Mouse (Mus musculus) kidney, postnatal 10 days (tissue): ENCODE measurements at regions not wholly inside any gene's neighbourhood (a gene's known extent, or its start where the extent isn't known, plus 50 kb on each side); places are given as distances from the start of the nearest gene placed in this dataset.
"Not testable (repeated sequence)": the region's sequence is repeated elsewhere in the genome, so short reads cannot be mapped to it uniquely, and the experiment has no call there.

Experiments used
- DNase-seq: peaks from one replicate; pipeline ENCODE4 v3.0.0; 2021; ENCODE audit warnings: mixed read lengths

DNA sequence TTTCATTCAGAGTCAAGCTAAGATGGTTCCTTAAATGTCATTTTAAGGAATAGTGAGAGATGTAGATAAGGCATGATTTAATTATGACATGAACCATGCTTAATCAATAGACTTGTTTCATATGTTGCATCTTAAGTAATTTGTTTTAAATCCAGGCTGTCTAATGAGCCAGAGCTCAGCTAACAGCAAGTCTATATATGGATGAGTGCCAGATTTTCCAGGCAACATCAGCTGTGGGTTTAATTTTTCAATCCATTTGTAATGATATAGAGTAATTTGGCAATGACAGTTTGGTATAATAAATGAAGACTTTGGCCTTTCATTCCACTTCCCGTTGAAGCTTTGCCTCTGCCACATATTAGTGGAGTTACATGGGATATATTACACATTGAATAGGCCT lies 677.3 kb upstream of the Sorcs1 start:
- no peak for DNase-seq

DNA sequence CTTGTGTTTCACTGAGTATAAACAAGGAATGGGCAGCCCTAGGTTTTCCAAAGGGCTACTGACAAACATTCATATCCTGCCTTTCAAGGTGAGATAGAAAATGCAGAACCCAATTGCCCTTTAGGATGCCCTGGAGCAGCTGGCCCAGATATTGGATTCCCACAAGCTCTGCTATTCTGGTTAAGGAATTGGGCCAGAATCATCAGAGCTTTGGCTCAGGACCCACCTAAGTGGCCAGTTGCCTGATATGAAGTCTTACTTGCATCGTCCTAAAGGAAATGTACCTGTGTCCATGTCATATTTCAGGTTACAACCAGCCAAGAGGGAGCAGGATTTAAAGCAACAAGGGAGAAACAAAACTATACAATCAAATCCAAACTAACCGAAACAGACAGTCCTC lies 662.0 kb upstream of the Sorcs1 start:
- DNase-seq = no peak

DNA sequence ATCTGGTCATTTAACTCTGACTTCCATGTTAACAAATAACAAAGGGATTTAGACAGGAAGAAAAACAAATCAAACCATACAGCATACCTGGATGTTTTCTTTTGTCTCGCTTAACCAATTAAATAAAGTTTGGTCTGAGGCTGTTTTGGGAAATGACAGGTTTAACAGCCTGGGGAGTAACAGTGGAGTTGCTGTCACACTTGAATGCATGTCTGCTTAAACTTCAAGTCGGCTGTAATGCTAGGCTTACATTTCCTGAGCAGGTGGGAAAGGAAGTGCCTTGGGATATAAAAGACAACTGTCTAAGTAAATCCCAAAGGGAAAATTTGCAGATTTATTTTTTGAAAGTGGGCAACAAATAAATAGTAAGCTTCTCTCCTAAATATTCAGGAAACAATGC lies 651.6 kb upstream of the Sorcs1 start:
- DNase-seq = no peak

DNA sequence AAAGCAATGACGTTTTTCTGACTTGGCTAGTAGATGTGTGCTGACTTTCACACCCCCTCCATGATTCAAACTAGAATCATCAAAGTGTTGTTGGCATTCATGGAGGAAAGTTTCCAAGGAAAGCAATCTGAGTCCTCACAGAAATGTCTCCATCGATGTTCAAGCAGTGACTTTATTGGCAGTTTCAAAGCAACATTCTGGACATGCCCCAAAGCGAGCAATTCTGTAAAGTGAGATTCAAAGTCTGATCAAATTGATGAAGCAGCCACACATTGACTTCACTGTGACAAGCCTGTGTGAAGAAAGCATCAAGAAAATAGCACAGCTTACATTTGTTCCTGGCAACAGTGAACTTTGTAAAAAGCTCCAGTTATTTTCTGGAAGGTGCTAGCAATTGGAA lies 625.3 kb upstream of the Sorcs1 start:
- no peak for DNase-seq

DNA sequence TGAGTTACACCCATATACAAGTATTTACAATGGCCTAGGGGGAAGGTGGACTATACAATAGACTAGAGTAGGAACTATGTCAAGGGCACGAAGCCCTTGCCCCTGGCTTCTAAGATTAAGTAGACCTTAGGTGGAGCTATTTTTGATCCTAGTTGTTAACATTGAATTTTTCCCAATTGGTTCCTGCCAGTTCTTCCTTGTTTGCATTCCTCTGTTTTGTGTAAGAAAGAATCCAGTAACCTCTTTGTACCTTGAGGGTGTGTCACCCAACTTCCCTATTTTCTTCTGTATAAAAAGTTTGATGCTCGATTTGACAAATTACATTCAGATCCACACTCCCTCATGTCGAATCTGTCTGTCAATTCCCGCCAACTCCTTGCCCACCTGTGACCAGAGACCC lies 618.2 kb upstream of the Sorcs1 start:
- DNase-seq = not testable (repeated sequence)

DNA sequence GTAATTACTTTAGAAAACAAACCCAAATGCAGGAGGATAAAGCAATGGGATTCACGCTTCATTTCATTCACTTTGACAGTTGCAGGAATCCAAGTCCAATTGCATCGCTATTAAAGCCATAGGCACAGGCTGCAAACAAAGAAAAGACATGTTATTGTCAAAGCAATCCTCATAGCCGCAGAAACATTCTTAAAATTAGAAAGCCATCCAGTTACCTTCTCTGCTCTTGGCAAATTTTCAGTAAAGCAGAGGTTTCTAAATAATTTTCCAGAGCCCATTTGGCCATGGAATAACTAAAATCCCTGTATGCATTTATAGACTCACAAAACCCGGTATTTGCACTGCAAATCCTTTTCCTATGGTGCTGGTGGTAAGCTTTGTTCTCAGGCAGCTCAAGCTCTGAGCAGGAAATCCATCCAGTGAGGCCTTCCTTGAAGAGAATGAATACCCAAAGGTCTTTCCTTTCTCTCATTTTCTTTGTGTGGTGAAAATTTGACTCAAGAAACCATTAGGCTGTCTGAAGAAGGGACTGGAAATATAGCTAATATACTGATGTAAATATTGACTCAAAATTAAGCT lies 590.6 kb upstream of the Sorcs1 start:
- no peak for DNase-seq

DNA sequence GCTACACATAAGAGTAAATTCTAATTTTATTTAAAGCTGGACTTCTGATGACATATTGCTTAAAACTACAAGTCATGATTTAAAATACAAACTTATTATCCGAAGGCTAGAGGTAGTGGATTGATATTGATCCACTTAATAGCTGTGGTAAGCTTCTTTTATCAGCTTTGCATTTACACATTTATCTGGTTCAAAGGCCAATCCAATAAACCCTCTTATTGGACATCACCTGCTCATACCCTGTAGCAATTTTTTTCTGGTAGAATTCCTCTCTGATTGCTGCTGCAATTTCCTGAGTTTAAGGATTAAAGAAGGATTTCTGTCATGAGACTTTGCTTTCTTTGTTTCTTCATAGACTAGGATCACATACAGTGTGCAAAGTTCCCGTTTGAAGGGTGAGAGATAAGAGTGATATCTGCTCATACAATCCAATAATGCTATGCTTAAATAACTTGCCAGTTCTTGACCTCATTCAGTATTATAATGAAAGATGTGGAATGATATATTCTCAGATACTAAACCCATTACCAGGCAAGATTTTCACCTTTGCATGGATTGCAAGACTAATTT lies 561.9 kb upstream of the Sorcs1 start:
- DNase-seq = no peak

DNA sequence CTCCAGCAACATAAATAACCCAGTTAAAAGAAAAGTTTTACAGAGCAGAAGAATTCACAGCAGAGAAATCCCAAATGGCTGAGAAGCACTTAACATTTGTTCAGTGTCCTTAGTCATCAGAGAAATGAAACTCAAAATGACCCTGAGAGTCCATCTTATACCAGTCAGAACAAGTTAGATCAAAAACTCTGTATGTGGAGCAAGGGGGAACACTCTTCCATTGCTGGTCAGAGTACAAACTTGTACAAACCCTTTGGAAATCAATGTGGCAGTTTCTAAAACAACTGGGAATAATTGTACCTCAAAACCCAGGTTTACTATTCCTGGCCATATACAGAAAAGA lies 559.7 kb upstream of the Sorcs1 start:
- no peak for DNase-seq

DNA sequence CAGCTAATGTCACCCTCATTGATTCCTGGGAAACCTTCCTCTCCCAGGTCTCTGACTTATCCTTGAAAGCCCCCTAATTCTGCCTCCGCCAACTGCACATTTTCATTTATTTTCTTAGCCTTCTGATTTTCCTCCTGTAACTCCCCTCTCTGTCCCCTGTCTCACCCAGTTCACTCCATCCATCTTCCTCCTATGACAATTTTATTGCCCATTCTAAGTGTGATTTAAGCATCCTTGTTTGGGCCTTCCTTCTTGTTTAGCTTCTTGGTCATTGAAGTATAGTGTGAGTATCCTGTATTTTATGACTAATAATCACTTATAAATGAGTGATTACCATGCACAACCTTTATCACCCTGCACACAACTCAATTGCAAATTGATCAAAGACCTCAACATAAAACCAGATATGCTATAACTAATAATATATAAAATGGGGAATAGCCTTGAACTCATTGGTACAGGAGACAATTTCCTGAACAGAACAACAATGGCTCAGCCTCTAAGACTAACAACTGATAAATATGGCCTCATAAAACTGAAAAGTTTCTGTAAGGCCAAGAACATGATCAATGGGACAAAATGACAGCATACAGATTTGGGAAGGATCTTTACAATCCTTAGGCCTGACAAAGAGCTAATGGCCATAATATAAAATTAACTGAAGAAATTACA lies 559.2 kb upstream of the Sorcs1 start:
- DNase-seq = no peak

DNA sequence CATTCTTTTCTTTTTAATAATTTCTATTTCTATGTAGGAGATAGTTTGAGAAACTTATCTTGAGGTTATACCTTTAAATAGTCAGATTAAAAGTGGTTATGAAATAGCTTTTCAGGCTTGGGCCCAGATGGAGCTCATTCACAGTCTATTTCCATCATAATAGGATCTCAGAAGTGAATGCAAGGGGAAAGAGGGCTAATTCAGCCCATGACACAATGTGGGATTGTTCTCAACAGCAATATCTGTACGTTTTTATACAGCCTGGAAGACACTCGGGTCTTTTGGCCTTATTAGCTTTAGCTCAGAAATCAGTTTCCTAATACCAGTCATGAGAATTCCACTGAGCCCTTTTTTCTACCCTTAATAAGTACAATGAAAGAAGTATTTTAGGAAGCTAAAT lies 554.1 kb upstream of the Sorcs1 start:
- DNase-seq = no peak

DNA sequence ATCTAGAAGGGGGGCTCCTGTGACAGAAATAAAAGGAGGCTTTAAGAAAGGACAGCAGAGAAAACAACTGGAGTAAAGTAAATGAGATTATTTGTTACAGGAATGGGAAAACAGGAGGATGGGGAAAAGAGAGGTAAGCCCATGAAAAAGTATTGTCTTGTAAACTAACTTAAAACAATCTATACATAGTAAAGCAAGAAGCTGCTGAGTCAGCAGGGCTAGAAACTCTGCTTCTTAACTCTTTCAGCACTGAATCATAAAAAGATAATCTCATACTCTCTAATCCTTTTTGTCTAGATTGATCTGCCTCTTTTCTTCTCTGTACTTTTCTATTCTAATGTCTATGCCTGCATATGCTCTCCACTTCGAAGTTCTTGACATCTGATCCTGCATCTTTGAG lies 548.5 kb upstream of the Sorcs1 start:
- DNase-seq = no peak

DNA sequence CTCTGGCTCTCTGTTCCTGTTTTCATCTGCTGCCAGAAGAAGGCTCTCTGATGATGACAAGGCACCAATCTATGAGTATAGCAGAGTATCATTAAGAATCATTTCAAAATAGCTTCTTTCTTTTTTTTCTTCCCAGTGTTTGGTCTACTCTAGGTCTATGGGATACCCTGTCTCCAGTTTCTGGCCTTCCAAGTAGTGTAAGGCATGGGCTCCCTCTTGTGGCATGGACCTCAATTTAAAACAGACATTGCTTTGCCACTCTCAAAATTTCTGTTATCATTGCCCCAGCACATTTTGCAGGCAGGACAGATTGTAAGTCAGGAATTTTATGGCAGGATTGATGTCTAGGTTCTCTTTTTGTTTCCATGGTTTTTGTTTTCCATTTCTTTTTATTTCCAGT lies 522.9 kb upstream of the Sorcs1 start:
- DNase-seq = peak; percentile 42
